Mouse (Mus musculus) C3H10T1/2 (cell line): ENCODE measurements around the gene Gm20908. TPM values are rescaled to one million over a fixed set of nuclear protein-coding genes. Genes with fewer than 3 reads are reported as not detected.

ENCODE experiments used
- polyA plus RNA-seq, 2 experiments: library from polyadenylated mRNA; unstranded; fragments of >200 nt; fragmentation: generic; extraction: Trizol; gene quantifications; one replicate each; pipeline ENCODE4 v1.2.1; 2012; ENCODE audit warnings: missing spikeins in 2 of 2

Gene Gm20908
- not detected for polyA plus RNA-seq

DNA sequence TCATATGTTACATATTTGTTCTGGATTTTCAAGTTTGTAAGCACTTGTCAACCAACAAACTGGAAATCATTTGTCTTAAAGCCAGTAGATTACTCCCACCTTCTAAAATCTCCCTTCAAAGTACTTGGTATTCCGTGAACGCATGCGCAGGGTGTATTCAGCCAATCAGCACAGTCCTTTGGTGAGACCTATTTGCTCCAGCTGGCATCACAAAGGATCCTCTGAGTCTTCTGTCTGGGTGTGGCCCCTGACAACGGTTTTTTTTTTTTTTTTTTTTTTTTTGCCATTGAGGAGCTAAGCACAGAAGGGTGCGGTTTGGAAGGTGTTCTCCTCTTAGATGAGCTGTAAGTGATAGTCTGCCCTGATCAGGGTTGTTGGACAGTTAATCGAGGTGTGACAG is at the start of gene Gm20908:
Gene Gm20908 (plus strand): TSS at position 301 of the 400 bp plus-strand sequence.

